Comparison of ENCODE assay signal across 29 mouse cellular contexts in genomic region chr2:33453476-33453875, GRCm38 (mm10). TPM values are rescaled to one million over a fixed set of nuclear protein-coding genes. Genes with fewer than 3 reads are reported as not detected.
DNase-seq lines count a peak whose midpoint lies in the region; ATAC-seq and TF ChIP-seq lines count a peak whose summit lies in the region.
"Had no signal": no experiment of that assay in that cellular context is flagged by ENCODE, and none has a peak within 500 bp of the region (broad histone marks: within the 10 kb centered on the region; RNA-seq: fewer than 3 reads in every experiment).

No protein-coding gene starts in this region.

- DNase-seq in forebrain, postnatal 0 days, result no peak
- DNase-seq in forebrain, embryonic 11.5 days (ENCODE audit: low spot score), result no peak
- no peak for DNase-seq in lung, postnatal 0 days (ENCODE audit: low spot score)
- DNase-seq in lung, postnatal 25 days (ENCODE audit: low spot score), result no peak
- DNase-seq in A20 (ENCODE audit: low read depth, low spot score), result peak; percentile 43
- DNase-seq: adrenal gland, postnatal 25 days; B cell, adult 2 months; cerebellum, adult 2 months; cerebellum, postnatal 14 days; gastrocnemius, postnatal 10 days; kidney, adult 2 months; kidney, postnatal 36 days; layer of hippocampus, postnatal 36 days; liver; lung, adult 2 months; lung, postnatal 14 days; midbrain, embryonic 14.5 days; thymus, postnatal 14 days had no signal

- H3K9ac ChIP-seq in forebrain, postnatal 0 days, result no peak overlapping the region
- H3K9ac ChIP-seq in forebrain, embryonic 11.5 days (ENCODE audit: low read length), result no peak overlapping the region
- H3K9ac ChIP-seq in lung, postnatal 0 days (replicated peaks; ENCODE audit: low read depth), result no peak overlapping the region
- H3K9ac ChIP-seq: embryonic facial prominence, embryonic 15.5 days; hindbrain, embryonic 12.5 days; intestine, embryonic 15.5 days; liver, embryonic 14.5 days; neural tube, embryonic 15.5 days had no signal

- H3K4me1 ChIP-seq in forebrain, postnatal 0 days (ENCODE audit: insufficient read depth), result no peaks in the 10 kb centered on the region
- H3K4me1 ChIP-seq in forebrain, embryonic 11.5 days (replicated peaks; ENCODE audit: control insufficient read depth, insufficient read depth, low read length), result no peaks in the 10 kb centered on the region
- H3K4me1 ChIP-seq in lung, postnatal 0 days (ENCODE audit: insufficient read depth, low read depth, low read length), result peaks cover 8% of the 10 kb centered on the region; the same call in 1 of the 2 replicates
- H3K4me1 ChIP-seq in cortical plate, adult 2 months (ENCODE audit: control insufficient read depth, insufficient read depth, low read length), result peaks cover 31% of the 10 kb centered on the region
- H3K4me1 ChIP-seq: embryonic facial prominence, embryonic 10.5 days; hindbrain, embryonic 12.5 days had no signal

- no peak for TF ChIP-seq CTCF in forebrain, postnatal 0 days (IDR thresholded peaks at IDR 0.05; ENCODE audit: low read depth)
- TF ChIP-seq CTCF in lung, postnatal 0 days (IDR thresholded peaks at IDR 0.05), result no peak
- no peak for TF ChIP-seq CTCF in cortical plate, adult 2 months (IDR thresholded peaks at IDR 0.05; ENCODE audit: extremely low read depth, insufficient read depth, low read length)

- no peak overlapping the region for H3K4me2 ChIP-seq in forebrain, postnatal 0 days (ENCODE audit: low read depth)
- no peak overlapping the region for H3K4me2 ChIP-seq in forebrain, embryonic 11.5 days (ENCODE audit: low read depth, low read length, severe bottlenecking)
- H3K4me2 ChIP-seq in lung, postnatal 0 days (replicated peaks; ENCODE audit: low read depth, low read length), result no peak overlapping the region
- H3K4me2 ChIP-seq: embryonic facial prominence, embryonic 15.5 days; heart, embryonic 15.5 days; hindbrain, embryonic 12.5 days; intestine, embryonic 15.5 days; neural tube, embryonic 15.5 days had no signal

- no peak for TF ChIP-seq POLR2A in cortical plate, adult 2 months (IDR thresholded peaks at IDR 0.05; ENCODE audit: extremely low read depth, insufficient read depth, low read length)

- no peak for TF ChIP-seq EP300 in lung, postnatal 0 days (IDR thresholded peaks at IDR 0.05)

- ATAC-seq in forebrain, postnatal 0 days, result peak; percentile 76
- no peak for ATAC-seq in forebrain, embryonic 11.5 days (replicated peaks; ENCODE audit: low FRiP score)
- no peak for ATAC-seq in lung, postnatal 0 days
- no peak for ATAC-seq in cerebellum, adult (ENCODE audit: insufficient number of reproducible peaks, low FRiP score, low TSS enrichment)
- ATAC-seq: hindbrain, postnatal 0 days; intestine, embryonic 15.5 days had no signal

- H3K36me3 ChIP-seq in forebrain, postnatal 0 days (ENCODE audit: insufficient read depth), result peaks cover 47% of the 10 kb centered on the region
- no peaks in the 10 kb centered on the region; the same call in none of the 2 replicates for H3K36me3 ChIP-seq in forebrain, embryonic 11.5 days (ENCODE audit: control insufficient read depth, insufficient read depth, low read length)
- H3K36me3 ChIP-seq in lung, postnatal 0 days (ENCODE audit: insufficient read depth, low read length), result peaks cover 11% of the 10 kb centered on the region; the same call in 1 of the 2 replicates

- H3K4me3 ChIP-seq in forebrain, postnatal 0 days (ENCODE audit: low read depth, low read length), result no peak overlapping the region
- H3K4me3 ChIP-seq in forebrain, embryonic 11.5 days (ENCODE audit: low read depth, low read length), result no peak overlapping the region
- no peak overlapping the region for H3K4me3 ChIP-seq in lung, postnatal 0 days (ENCODE audit: low read depth, low read length)
- no peak overlapping the region for H3K4me3 ChIP-seq in cortical plate, adult 2 months (ENCODE audit: insufficient read depth, low read length)
- H3K4me3 ChIP-seq: embryonic facial prominence, embryonic 10.5 days; embryonic facial prominence, embryonic 15.5 days; heart, embryonic 10.5 days; heart, embryonic 15.5 days; hindbrain, embryonic 12.5 days; intestine, embryonic 15.5 days; neural tube, embryonic 15.5 days had no signal

- WGBS in forebrain, postnatal 0 days, result 47% methylated on average over 3 of the region's 3 CpGs
- 87% methylated on average over 3 of the region's 3 CpGs for WGBS in forebrain, embryonic 11.5 days
- WGBS in lung, postnatal 0 days, result 88% methylated on average over 3 of the region's 3 CpGs

- H3K27ac ChIP-seq in forebrain, postnatal 0 days (ENCODE audit: low read depth, low read length), result peak overlapping the region; percentile 66; the same call in 1 of the 2 replicates
- H3K27ac ChIP-seq in forebrain, embryonic 11.5 days (ENCODE audit: low read depth, low read length), result no peak overlapping the region
- 0 out of 2 replicates have a peak overlapping the region, but pooled peaks have one; percentile 28 for H3K27ac ChIP-seq in lung, postnatal 0 days (ENCODE audit: low read length)
- H3K27ac ChIP-seq in cortical plate, adult 2 months (ENCODE audit: insufficient read depth, low read length), result peak overlapping the region; percentile 90
- H3K27ac ChIP-seq: embryonic facial prominence, embryonic 10.5 days; embryonic facial prominence, embryonic 15.5 days; heart, embryonic 10.5 days; heart, embryonic 15.5 days; hindbrain, embryonic 12.5 days; hindbrain, postnatal 0 days; intestine, embryonic 15.5 days; liver, embryonic 14.5 days; neural tube, embryonic 15.5 days had no signal

- no peaks in the 10 kb centered on the region for H3K27me3 ChIP-seq in forebrain, postnatal 0 days (ENCODE audit: insufficient read depth, low read length)
- H3K27me3 ChIP-seq in forebrain, embryonic 11.5 days (ENCODE audit: control insufficient read depth, insufficient read depth, low read length), result no peaks in the 10 kb centered on the region
- no peaks in the 10 kb centered on the region for H3K27me3 ChIP-seq in lung, postnatal 0 days (replicated peaks; ENCODE audit: insufficient read depth, low read length)
- H3K27me3 ChIP-seq: embryonic facial prominence, embryonic 15.5 days; heart, embryonic 15.5 days; hindbrain, embryonic 12.5 days; intestine, embryonic 15.5 days; neural tube, embryonic 15.5 days had no signal

- no peaks in the 10 kb centered on the region for H3K9me3 ChIP-seq in forebrain, postnatal 0 days (ENCODE audit: low read length)
- no peaks in the 10 kb centered on the region for H3K9me3 ChIP-seq in forebrain, embryonic 11.5 days (ENCODE audit: control insufficient read depth, low read length)
- H3K9me3 ChIP-seq in lung, postnatal 0 days (ENCODE audit: low read length), result no peaks in the 10 kb centered on the region
- H3K9me3 ChIP-seq: embryonic facial prominence, embryonic 10.5 days; embryonic facial prominence, embryonic 15.5 days; heart, embryonic 10.5 days; heart, embryonic 15.5 days; hindbrain, embryonic 12.5 days; intestine, embryonic 15.5 days; neural tube, embryonic 15.5 days had no signal

RNA-seq across cellular contexts. Expression of gene Zbtb43, which starts 14.9 kb away (rescaled TPM):
- total RNA-seq in forebrain, postnatal 0 days (2014; rRNA removed), result 32.2 and 46.5 TPM in 2 replicates
- 19.2 and 24.4 TPM in 2 replicates for polyA plus RNA-seq in forebrain, postnatal 0 days (2015; fragmentation: Nextera tagmentation; extraction: Ambion mirVana)
- polyA plus RNA-seq in forebrain, embryonic 11.5 days (2014; fragmentation: Nextera tagmentation; extraction: Ambion mirVana), result 21.0 and 23.7 TPM in 2 replicates
- polyA plus RNA-seq in lung, postnatal 0 days (2015; fragmentation: Nextera tagmentation; extraction: Ambion mirVana), result 11.4 and 12.0 TPM in 2 replicates
- polyA plus RNA-seq in cortical plate, adult 2 months (2012; rRNA removed), result 21.1 and 21.5 TPM in 2 replicates

RNA-seq across cellular contexts. Expression of gene Zbtb34, which starts 22.4 kb away (rescaled TPM):
- total RNA-seq in forebrain, postnatal 0 days (2014; rRNA removed), result 20.9 and 24.1 TPM in 2 replicates
- 3.7 and 4.5 TPM in 2 replicates for polyA plus RNA-seq in forebrain, postnatal 0 days (2015; fragmentation: Nextera tagmentation; extraction: Ambion mirVana)
- polyA plus RNA-seq in forebrain, embryonic 11.5 days (2014; fragmentation: Nextera tagmentation; extraction: Ambion mirVana), result 9.2 and 10.6 TPM in 2 replicates
- polyA plus RNA-seq in lung, postnatal 0 days (2015; fragmentation: Nextera tagmentation; extraction: Ambion mirVana), result 4.5 and 4.9 TPM in 2 replicates
- 16.2 and 17.6 TPM in 2 replicates for polyA plus RNA-seq in cortical plate, adult 2 months (2012; rRNA removed)
